Mouse (Mus musculus): ENCODE measurements around the gene Twf1. TPM values are rescaled to one million over a fixed set of nuclear protein-coding genes. Genes with fewer than 3 reads are reported as not detected.

The Twf1 gene
- total RNA-seq (2021), result 10 to 100 TPM; 49.2 to 53.3 TPM

DNA sequence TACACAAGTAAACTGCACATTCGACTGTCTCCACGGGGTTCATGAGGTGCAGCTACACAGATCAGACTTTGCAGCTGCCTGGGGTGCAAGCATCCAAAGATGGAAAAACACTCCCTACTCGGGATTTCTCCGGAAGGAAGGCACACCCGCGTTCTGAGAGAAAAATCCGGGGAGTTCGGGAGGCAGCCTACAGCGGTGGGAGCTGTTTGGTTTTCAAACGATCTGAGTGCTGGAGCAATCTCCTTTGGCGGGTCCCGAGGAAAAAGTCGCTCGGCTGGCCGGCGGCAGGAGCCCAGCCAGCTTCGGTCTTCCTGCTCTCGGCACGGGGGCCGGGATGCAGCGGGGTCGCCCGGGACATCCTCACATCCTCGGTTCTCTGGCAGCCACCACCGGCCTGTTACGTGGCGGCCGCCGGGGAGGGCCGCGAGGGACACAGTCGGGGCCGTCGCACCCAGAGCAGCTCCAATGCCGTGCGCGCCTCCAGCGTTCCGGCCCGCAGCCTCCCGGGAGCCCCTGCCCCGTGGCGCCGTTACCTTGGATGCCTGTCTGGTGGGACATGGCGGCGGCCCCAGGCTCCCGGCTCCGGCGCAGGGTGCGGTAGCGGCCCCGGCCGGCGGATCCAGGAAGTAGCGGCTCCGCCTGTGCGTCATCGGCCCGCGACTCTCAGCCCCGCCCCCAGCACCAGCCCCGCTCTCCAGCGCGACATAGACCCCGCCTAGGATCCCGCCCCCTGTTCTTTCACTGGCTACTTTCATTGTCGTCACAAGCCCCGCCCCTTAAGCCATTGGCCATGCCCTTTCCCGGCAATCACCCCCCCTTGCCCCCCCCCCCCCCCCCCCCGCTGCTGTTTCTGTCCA lies at the start of gene Twf1:
TSS of gene Twf1 (minus strand) at position 671 of the 857 bp plus-strand sequence.
- DNase-seq (ENCODE audit: extremely low spot score in 1 of 2, low spot score in 1 of 2), result peak; percentile 96 to 98

DNA sequence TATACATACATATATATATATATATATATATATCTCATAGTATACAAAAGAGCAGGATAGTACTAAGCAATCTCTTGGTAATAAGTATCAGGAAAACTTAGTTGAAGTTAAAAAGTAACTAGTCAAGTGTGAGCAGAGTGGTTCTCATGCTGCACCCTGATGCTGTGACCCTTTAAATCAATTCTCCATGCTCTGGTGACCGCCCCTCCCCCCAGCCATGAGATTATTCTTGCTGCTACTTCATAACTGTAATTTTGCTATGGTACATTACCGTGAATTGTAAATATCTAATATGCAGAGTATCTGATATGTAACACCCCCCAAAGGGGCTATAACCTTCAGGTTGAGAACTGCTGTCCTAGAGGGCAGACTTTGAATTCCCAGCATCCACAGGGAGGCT lies 49.4 kb upstream of the Twf1 start:
- DNase-seq (ENCODE audit: extremely low spot score in 1 of 2, low spot score in 1 of 2), result no peak

DNA sequence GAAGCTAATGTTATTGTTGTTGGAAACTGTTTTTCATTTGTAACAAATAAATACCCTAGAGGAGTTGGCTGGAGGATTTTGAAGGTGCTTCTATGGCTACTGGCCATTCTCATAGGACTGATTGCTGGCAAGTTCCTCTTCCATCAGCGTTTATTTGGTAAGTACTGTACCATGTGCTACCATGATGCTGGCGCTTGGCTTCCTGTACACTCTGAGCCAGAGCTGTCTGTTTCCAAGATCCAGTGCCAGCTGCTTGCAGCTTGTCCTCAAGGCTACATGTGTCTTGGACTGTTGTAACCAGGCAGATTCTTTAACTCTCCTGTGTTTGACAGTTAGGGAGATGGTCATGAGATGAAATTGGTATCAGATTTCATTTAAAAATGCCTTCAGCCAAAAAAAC lies 48.5 kb upstream of the Twf1 start:
- no peak for DNase-seq (ENCODE audit: extremely low spot score in 1 of 2, low spot score in 1 of 2)

DNA sequence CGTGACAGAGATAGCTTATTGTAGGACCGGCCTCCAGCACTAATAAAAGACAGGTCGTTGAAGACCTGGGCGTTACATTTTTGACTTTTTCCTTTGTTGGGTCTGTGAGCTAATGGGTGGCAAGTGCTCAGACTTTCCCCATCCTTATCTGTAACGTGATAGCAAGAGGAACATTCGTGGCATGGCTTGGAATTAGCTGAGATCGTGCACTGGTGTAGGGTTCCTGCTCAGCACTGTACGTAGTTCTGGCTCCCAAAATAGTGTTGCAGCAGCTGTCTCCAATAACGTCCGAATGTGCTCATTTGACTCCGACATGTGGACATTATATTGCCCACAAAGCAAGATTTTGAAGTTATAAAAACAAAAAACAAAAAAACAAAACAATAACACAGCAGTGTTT lies 44.8 kb upstream of the Twf1 start:
- DNase-seq (ENCODE audit: extremely low spot score in 1 of 2, low spot score in 1 of 2), result no peak

DNA sequence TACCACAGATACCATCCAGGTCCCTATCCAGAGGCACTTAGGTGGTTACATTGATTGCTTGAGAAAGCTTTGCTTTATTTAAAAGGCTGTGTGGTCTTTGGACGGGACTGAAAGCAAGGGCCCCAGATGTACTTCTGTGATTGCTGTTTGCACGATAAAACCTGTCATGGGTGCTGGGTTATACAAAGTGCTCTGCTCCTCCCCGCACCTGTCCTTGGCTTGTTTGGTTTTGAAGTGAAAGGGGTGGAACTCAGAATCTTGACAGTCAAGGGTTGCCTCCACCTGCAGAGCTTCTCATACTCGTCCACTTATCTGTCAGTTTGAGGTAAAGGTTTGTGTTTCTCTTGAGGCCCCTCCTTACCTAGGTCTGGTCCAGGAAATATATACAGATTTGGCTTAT lies 40.9 kb upstream of the Twf1 start:
- no peak for DNase-seq (ENCODE audit: extremely low spot score in 1 of 2, low spot score in 1 of 2)

DNA sequence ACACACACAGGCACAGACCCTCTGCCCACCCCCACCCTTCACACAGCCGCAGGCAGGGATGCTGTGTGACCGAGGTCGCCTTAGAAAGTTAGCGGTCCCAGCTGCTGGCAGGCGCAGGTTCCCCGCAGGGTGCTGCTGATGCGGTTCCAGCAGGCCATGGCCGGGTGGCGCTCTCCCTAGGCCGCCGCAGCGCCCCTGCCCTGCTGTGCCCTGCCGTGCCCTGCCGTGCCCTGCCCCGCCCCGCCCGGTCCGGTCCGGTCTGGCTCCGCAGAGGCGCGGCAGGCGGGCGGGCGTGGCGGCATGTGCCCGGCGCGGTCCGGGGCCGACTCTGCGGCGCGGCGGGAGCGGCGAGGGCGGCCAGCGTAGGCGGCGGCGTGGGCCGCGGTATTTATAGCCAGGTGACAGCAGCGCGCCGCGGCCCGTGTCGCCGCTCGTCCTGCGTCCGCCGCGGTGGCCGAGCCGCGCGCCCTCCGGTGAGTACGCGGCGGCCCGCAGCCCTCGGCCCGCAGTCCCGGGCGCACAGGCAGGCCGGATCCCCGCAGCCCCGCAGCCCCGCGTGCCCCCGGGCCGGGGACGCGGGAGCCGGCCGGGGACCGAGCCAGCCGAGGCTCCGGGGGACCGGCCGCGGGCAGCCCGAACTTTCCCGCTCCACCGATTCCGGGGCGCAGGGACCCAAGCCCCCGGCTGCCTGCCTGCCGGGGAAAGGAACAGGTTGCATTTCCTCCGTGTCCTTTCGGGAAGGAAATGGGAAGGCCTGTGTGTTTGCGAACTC lies 39.3 kb upstream of the Twf1 start, which contains the start of gene Tmem117:
TSS of gene Tmem117 (plus strand) at position 403 of the 772 bp plus-strand sequence.
- peak in 1 of 2 experiments; percentile 21 for DNase-seq (ENCODE audit: extremely low spot score in 1 of 2, low spot score in 1 of 2)

DNA sequence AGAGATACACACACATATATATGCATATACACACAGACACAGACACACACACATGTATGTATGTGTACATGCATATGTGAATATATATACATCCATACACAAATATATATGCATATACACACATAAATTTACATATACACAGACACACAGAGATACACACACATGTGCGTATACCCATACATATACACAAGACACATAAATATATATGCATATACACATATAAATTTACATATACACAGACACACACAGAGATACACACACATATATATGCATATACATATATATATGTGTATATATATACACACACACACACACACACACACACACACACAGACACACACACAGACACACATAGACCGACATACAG lies 38.8 kb upstream of the Twf1 start:
- no peak for DNase-seq (ENCODE audit: extremely low spot score in 1 of 2, low spot score in 1 of 2)

DNA sequence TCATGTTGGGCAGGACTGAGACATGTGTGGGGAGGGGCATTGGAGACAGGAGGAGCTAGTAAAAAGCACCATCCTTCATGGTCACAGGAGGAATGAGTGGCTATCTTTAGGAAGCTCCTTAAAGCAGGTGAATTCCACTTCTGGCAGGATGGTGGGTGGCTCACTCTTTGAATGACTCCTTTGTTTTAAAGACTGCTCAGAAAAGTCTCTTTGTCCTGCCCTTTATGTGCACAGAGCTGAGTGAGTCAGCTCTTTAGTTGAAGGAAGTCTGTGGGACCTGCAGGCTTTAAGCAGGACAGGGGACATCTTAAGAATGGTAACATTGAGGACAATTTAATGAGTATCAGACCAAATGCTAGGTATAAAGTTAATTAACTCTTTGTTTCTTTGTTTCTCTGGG lies 31.2 kb upstream of the Twf1 start:
- no peak for DNase-seq (ENCODE audit: extremely low spot score in 1 of 2, low spot score in 1 of 2)

DNA sequence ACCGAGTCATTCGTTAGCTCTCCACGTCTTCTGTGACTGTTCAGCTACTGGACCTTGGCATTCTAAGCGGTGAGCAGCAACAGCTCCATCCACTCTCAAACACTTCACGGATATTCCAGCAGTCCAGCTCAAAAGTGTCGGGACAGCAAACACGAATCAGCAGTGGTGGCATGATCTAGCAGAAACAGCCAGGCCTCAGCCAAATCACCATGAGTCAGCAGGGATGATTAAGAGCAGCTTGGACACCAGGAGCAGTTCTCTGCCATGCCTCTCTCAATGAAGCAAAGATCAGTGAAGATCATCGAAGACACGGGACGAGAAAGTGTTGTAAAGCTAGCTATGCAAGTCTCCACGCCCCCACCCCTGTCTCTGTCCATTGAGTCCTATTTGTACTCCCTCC lies 26.3 kb upstream of the Twf1 start:
- DNase-seq (ENCODE audit: extremely low spot score in 1 of 2, low spot score in 1 of 2), result no peak

DNA sequence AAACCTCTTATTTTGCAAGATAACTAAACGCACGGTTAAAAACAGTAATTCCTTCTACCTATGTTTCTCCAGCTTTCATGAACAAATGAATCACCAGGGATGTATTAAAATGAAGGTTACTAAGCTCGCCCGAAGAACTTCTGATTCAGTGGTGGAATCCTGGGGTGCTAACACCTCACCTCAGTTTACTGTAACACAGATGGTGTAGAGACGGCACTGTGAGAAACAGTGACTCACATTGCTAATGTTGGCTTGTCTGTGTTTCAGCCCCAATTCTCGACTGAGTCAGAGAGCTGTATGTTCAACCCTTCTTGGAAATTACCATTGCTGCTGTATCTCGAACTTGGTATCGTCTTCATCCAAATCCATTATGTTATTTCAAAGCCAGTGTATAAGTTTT lies 18.1 kb upstream of the Twf1 start:
- no peak for DNase-seq (ENCODE audit: extremely low spot score in 1 of 2, low spot score in 1 of 2)

DNA sequence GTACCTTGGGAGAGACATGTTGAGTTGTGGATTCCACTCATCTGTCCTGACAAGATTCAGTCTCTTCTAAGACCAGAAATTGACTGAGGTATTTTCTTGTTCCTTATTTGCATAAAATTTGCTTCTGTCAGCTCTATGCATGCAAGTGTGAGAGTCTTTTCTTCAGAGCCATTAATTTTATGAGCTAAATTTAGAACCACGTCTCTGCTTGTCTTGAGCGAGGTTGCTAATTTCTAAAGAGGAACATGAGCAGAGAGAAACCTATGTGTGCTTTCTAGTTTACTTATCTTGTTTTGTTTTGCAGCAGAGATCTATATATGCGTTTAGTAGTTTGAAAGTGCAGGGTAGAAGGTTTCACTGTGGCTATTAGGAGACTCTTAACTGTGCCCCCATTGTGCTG lies 12.8 kb upstream of the Twf1 start:
- DNase-seq (ENCODE audit: extremely low spot score in 1 of 2, low spot score in 1 of 2), result no peak

DNA sequence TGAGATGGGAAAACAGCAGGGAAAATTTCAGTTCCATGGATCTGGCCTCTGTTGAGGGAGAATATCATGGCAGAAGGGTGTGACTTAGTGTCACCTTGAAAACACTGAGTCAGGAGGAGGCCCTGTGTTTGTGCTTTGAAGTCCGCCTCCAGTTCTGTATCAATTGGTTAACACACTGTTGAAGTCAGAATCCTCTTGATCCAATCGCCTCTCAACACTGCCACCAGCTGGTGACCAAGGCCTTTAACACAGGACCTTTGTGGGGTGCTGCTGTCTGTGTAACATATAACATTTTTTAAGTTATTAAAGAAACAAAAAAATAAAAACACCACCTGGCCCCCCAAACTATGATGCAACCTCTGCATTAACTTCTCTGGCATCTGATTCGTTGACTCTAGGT lies 11.7 kb upstream of the Twf1 start:
- DNase-seq (ENCODE audit: extremely low spot score in 1 of 2, low spot score in 1 of 2), result peak in 1 of 2 experiments; percentile 49

DNA sequence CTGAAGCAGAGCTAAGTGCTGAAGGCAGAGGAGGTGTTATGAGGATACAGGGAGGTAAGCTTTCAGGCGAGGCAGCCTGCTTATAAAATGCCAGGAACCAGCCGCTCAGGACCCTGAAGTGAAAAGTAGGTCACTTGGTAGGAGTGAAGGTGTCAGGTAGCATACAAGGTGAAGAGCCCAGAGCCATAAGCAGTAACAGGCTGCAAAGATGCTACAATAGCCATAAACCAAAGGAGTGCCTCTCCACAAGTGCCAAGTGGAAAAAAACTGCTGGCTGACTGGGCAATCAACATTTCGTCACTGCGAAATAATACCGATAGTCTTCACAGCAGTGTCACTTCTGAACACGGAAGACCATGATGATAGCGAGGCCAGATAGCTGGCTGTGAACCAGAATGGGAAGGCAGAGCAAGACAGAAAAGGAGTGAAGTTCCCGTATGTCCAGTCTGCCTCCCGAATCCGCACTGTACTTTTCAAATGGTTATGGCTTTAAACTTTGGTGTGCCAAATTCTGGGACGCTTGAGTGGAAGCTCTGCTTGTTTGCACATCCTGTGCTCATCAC lies 10.5 kb upstream of the Twf1 start:
- no peak for DNase-seq (ENCODE audit: extremely low spot score in 1 of 2, low spot score in 1 of 2)

DNA sequence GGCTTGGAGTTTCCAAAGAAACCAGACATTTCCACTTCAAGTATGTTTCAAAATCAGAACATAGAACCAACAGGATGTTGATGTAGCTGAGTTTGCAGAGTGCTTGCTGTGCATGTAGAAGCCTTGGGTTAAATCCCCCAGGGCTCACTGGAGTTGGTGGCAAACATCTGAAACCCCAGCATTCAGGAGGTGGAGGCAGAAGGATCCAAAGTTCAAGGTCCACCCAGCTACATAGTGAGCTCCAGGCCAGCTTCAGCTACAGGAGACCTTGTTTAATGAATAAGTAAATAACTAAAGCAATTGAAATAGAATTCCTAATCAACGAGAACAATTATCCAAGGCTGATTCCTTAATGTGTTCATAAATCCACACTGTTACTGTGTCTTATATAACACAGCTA lies 3.9 kb upstream of the Twf1 start:
- DNase-seq (ENCODE audit: extremely low spot score in 1 of 2, low spot score in 1 of 2), result no peak

DNA sequence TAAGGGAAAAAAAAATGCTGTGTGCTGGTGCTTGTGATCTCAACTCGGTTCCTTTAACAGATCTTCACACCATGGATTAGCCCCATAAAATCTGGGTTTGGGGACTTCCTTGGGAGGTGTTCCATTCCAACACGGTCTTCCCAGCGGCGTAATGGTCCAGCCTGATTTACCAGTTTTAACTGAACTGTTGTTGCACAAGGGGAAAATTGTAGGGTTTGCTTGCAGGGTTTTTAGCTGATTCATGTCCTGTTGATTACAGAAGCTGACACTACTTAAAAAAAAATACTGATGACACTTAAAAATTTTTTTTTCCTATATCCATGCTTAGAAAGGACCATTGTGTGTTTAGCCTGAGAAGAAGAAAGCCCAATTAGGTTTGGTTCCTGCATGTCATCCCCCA lies 1.7 kb upstream of the Twf1 start:
- no peak for DNase-seq (ENCODE audit: extremely low spot score in 1 of 2, low spot score in 1 of 2)

DNA sequence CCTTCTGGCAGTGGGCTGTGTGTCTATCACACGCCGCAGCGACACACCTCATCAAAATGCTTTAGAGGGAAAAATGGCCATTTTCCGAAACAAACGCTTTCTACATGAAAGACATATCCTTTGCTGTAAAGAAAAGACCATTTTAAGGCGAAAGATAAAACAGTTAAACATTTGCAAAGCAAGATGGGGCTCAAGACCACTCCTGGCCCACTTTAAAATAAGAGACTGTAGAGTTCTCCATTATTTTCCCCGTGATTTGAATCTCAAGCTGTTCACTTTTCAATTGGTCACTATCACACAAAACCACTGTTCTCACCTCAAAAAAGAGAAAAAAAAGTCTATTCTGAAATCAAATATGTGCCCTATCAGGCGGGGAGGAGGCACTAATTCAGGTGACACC lies 394 bp upstream of the Twf1 start:
- no peak for DNase-seq (ENCODE audit: extremely low spot score in 1 of 2, low spot score in 1 of 2)

DNA sequence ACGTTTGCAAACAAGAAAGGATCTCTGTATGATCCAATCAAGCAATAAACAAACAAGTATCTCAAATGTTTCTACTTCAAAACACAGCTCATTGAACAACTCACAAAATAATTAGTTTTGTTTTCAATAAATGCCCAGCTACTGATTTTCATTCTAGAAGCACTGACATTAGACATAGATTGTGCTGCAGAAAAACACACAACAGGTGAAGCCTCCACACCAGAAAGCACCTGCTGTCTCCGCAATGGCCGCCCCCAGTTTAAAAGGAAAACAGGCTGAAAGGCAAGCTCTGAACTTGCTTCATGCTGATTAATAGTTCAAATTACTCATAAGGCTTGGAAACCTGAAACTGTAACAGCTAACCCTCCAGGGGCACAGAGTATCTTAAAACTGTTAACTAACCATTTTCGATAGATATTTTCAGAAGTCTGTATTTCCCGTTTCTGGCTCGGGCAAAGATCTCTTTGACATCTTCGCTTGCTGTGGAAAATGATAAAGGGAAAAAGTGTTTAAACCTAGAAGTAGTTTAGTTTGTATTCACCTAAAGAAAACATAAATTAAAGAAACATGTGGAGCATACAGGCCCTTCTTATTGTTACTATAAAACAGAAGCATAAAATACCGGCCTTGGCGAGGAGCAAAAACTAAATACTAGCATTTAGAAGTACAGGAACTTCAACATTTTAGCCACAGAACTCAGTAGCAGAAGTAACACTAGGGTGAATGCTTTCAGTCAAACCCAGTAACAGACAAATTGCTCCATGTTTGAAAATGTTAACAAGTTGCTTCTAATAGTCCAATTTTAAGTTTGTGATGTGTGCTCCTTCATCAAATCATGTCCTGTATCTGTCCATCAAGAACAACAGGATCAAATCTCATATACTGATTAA lies 1.6 kb downstream of the Twf1 start:
- no peak for DNase-seq (ENCODE audit: extremely low spot score in 1 of 2, low spot score in 1 of 2)

DNA sequence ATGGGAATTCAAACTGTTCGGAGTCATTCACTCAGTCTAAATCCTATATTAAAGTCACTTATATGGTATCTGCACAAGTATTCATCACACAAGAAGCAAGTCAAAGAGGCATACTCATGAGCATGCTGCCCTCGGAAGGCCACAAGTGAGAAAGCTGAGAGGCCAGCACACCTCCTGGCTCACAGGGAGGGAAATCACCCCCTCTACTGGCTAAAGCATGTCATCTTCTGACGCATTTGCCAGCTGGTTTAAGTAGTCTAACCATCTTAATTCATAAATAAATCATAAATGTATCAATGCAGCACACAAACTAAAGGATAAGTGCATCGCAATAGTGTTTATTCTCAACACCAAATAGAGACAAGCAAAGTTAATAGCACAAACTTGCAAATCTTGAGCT lies 5.0 kb downstream of the Twf1 start:
- DNase-seq (ENCODE audit: extremely low spot score in 1 of 2, low spot score in 1 of 2), result no peak

DNA sequence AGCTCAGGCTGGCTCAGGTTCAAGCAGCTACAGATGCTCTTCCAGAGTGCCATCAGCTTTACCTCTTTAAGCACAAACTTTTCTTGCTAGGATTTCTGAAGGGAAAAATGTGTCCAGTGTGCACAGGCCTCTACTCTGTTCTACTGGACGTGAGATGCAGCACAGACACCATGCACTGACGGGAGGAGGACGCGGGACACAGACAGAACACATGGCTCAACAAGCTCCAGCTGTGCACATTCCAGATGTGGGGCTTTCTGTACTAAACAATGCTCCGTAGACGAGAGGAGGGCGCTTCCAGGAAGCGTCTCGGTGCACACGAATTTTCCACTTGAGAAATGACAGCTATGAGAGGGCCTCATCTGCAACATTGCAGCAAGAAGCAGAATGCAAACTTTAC lies 6.5 kb downstream of the Twf1 start:
- no peak for DNase-seq (ENCODE audit: extremely low spot score in 1 of 2, low spot score in 1 of 2)

DNA sequence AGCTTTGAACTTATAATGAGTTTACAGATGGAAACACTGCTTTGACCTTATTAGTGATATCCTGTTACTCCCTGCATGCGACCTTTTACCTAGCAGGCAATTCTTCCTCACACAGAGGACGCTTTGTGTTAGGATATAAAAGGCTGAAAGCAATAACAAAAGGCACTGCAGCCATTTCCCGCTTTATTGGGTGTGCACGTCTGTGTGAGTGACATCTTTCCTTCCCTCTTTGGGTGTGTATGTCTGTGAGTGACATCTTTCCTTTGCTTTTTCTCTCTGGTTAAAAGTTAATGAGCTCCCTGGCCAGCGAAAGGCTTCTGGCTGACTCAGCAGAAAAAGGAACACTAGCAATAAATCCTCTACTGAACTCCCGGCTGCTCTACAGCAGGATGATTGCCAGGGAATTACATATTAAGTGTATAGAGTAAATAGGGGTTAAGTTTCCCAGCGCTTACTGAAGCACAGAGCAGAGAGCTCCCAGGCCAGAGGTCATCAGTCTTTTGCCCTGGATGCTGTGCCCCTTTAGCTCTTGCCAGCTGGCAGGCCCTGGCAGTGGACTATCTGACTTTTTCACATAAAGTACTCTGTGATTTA lies 7.6 kb downstream of the Twf1 start:
- no peak for DNase-seq (ENCODE audit: extremely low spot score in 1 of 2, low spot score in 1 of 2)

All from layer of hippocampus, postnatal 25 days (tissue).